Mouse (Mus musculus) CH12.LX (cell line): ENCODE measurements at regions not wholly inside any gene's neighbourhood (a gene's known extent, or its start where the extent isn't known, plus 50 kb on each side); places are given as distances from the start of the nearest gene placed in this dataset.

Experiments used
- DNase-seq: peaks from one replicate; pipeline ENCODE4 v3.0.0-alpha.2; 2013; ENCODE audit errors: extremely low read depth
- H3K27ac ChIP-seq: 2 replicates; pipeline ENCODE4 v1.5.1; 2012; ENCODE audit warnings: low read depth, mild to moderate bottlenecking, control low read depth, moderate library complexity; ENCODE audit not compliant: insufficient read depth
- H3K27me3 ChIP-seq: replicated peaks from 2 replicates; pipeline ENCODE3; 2012; ENCODE audit warnings: inconsistent platforms
- H3K36me3 ChIP-seq, 2 experiments: replicated peaks in 1 of 2; 2 replicates each; pipeline versions ENCODE3 to v1.6.1; 2012; ENCODE audit warnings: inconsistent platforms in 1 of 2, low read length in 1 of 2, mild to moderate bottlenecking in 1 of 2, mixed read lengths in 1 of 2, moderate library complexity in 1 of 2; ENCODE audit not compliant: control insufficient read depth in 1 of 2, insufficient read depth in 1 of 2
- H3K4me1 ChIP-seq, 2 experiments: 2 replicates each; pipeline ENCODE4 v1.6.1; 2012; ENCODE audit warnings: inconsistent platforms in 1 of 2, moderate library complexity in 1 of 2; ENCODE audit not compliant: insufficient read depth in 2 of 2, control insufficient read depth in 1 of 2
- H3K4me2 ChIP-seq: 2 replicates; pipeline ENCODE4 v1.6.1; 2012; ENCODE audit warnings: low read depth, mild to moderate bottlenecking, control low read depth; ENCODE audit not compliant: poor library complexity, insufficient read depth, severe bottlenecking
- H3K4me3 ChIP-seq, 3 experiments: fragments of 150-350 bp in 1 of 3; sonication (generic) in 1 of 3; replicated peaks in 1 of 3; 2 replicates each; pipeline versions ENCODE3 to v1.5.1; 2011 to 2012; ENCODE audit warnings: low read depth in 2 of 3, low read length in 2 of 3, mild to moderate bottlenecking in 2 of 3, moderate library complexity in 2 of 3, control low read depth in 1 of 3, improper control_type of control experiment in 1 of 3, inconsistent platforms in 1 of 3, mixed read lengths in 1 of 3; ENCODE audit not compliant: poor library complexity in 1 of 3
- H3K79me2 ChIP-seq: replicated peaks from 2 replicates; pipeline ENCODE4 v1.6.1; 2012; ENCODE audit warnings: mild to moderate bottlenecking, moderate library complexity; ENCODE audit not compliant: control insufficient read depth, poor library complexity, insufficient read depth, severe bottlenecking; ENCODE audit errors: extremely low read depth
- H3K9ac ChIP-seq: 2 replicates; pipeline ENCODE4 v1.6.1; 2012; ENCODE audit warnings: low read depth, mild to moderate bottlenecking, control low read depth, moderate library complexity; ENCODE audit not compliant: insufficient read depth
- H3K9me3 ChIP-seq: replicated peaks from 2 replicates; pipeline ENCODE3; 2012; ENCODE audit warnings: low read length, inconsistent platforms, mixed read lengths
- CHD1 ChIP-seq: IDR thresholded peaks from 2 replicates; pipeline ENCODE4 v1.6.1; 2012; ENCODE audit warnings: low read depth, low read length, improper control_type of control experiment, inconsistent platforms
- CHD2 ChIP-seq: IDR thresholded peaks from 2 replicates; pipeline ENCODE4 v1.6.1; 2011; ENCODE audit warnings: low read length, improper control_type of control experiment
- E2F4 ChIP-seq: IDR thresholded peaks from 2 replicates; pipeline ENCODE4 v1.6.1; 2011; ENCODE audit warnings: low read depth, low read length, improper control_type of control experiment; ENCODE audit not compliant: insufficient replicate concordance
- ETS1 ChIP-seq: conservative IDR thresholded peaks from 2 replicates; pipeline ENCODE4 v1.6.1; 2012; ENCODE audit warnings: low read depth, mild to moderate bottlenecking, inconsistent platforms, low read length, improper control_type of control experiment, moderate library complexity
- IRF4 ChIP-seq: IDR thresholded peaks from 2 replicates; pipeline ENCODE4 v1.6.1; 2014; ENCODE audit warnings: low read depth, mild to moderate bottlenecking, inconsistent platforms, low read length, improper control_type of control experiment
- JUN ChIP-seq: IDR thresholded peaks from 2 replicates; pipeline ENCODE4 v1.6.1; 2011; ENCODE audit warnings: low read depth, mild to moderate bottlenecking, low read length, improper control_type of control experiment, moderate library complexity; ENCODE audit not compliant: insufficient read depth
- MAX ChIP-seq: IDR thresholded peaks from 2 replicates; pipeline ENCODE4 v1.6.1; 2011; ENCODE audit warnings: low read length, improper control_type of control experiment
- MAZ ChIP-seq: IDR thresholded peaks from 2 replicates; pipeline ENCODE4 v1.6.1; 2012; ENCODE audit warnings: low read depth, mild to moderate bottlenecking, inconsistent platforms, low read length, improper control_type of control experiment, moderate library complexity
- NELFE ChIP-seq: IDR thresholded peaks from 2 replicates; pipeline ENCODE4 v1.6.1; 2011; ENCODE audit warnings: low read depth, low read length, improper control_type of control experiment
- PAX5 ChIP-seq: IDR thresholded peaks from 2 replicates; pipeline ENCODE4 v1.6.1; 2012; ENCODE audit warnings: low read length, inconsistent platforms, mixed read lengths
- POLR2A ChIP-seq: IDR thresholded peaks from 2 replicates; pipeline ENCODE4 v1.6.1; 2011; ENCODE audit warnings: low read depth, mild to moderate bottlenecking, improper control_type of control experiment, low read length
- POLR2AphosphoS2 ChIP-seq: IDR thresholded peaks from 2 replicates; pipeline ENCODE4 v1.6.1; 2011; ENCODE audit warnings: low read depth, low read length, improper control_type of control experiment
- RAD21 ChIP-seq: IDR thresholded peaks from 2 replicates; pipeline ENCODE4 v1.6.1; 2011; ENCODE audit warnings: low read depth, mild to moderate bottlenecking, low read length, improper control_type of control experiment, moderate library complexity
- RCOR1 ChIP-seq: conservative IDR thresholded peaks from 2 replicates; pipeline ENCODE4 v1.6.1; 2012; ENCODE audit warnings: low read depth, mild to moderate bottlenecking, inconsistent platforms, low read length, improper control_type of control experiment
- SMC3 ChIP-seq: IDR thresholded peaks from 2 replicates; pipeline ENCODE4 v1.6.1; 2011; ENCODE audit warnings: low read depth, low read length, improper control_type of control experiment
- TBP ChIP-seq: conservative IDR thresholded peaks from 2 replicates; pipeline ENCODE4 v1.6.1; 2011; ENCODE audit warnings: low read depth, low read length, improper control_type of control experiment
- UBTF ChIP-seq: IDR thresholded peaks from 2 replicates; pipeline ENCODE4 v1.6.1; 2012; ENCODE audit warnings: low read depth, mild to moderate bottlenecking, inconsistent platforms, low read length, improper control_type of control experiment, moderate library complexity
- ZMIZ1 ChIP-seq: IDR thresholded peaks from 2 replicates; pipeline ENCODE4 v1.6.1; 2012; ENCODE audit warnings: low read depth, mild to moderate bottlenecking, inconsistent platforms, low read length, improper control_type of control experiment
- ZNF384 ChIP-seq: IDR thresholded peaks from 2 replicates; pipeline ENCODE4 v1.6.1; 2012; ENCODE audit warnings: low read depth, low read length, improper control_type of control experiment, inconsistent platforms
- dilution Hi-C: fragments of 300-500 bp; cut with MboI; formaldehyde crosslinking; loops from 2 replicates; pipeline ENCODE4 v1.14.3; 2020; ENCODE audit warnings: low sequenced_read_pairs; ENCODE audit not compliant: extremely low pct_unique_long_range_greater_than_20kb, extremely low pct_ligation_motif_present
- in situ Hi-C: fragments of 300-500 bp; cut with MboI; formaldehyde crosslinking; loops from 3 replicates; pipeline ENCODE4 v1.14.3; 2019; ENCODE audit warnings: low sequenced_read_pairs, low pct_ligation_motif_present, low pct_unique_long_range_greater_than_20kb, mixed read lengths

- H3K27me3 ChIP-seq = no peaks in the 10 kb centered on the region
- TF ChIP-seq TBP = no peak
- no peak for TF ChIP-seq NELFE
- no peak for TF ChIP-seq PAX5
- no peak for TF ChIP-seq RAD21
- no peak for TF ChIP-seq ZMIZ1
- no peak for TF ChIP-seq SMC3
- no peak for TF ChIP-seq ZNF384
- TF ChIP-seq RCOR1 = no peak
- no peak overlapping the region for H3K9ac ChIP-seq
- H3K36me3 ChIP-seq = no peaks in the 10 kb centered on the region
- H3K4me2 ChIP-seq = no peak overlapping the region
- dilution Hi-C loops (no loop called here), in situ Hi-C loops (no loop called here)
- no peaks in the 10 kb centered on the region for H3K4me1 ChIP-seq
- H3K9me3 ChIP-seq = peaks cover 60% of the 10 kb centered on the region
- no peak overlapping the region for H3K27ac ChIP-seq
- H3K79me2 ChIP-seq = no peaks in the 10 kb centered on the region
- no peak overlapping the region for H3K4me3 ChIP-seq
- no peak for DNase-seq
These were observed 92.8 kb upstream of the Tshz3 start for GRCm38 (mm10) chr7:36605026-36605698.

- DNase-seq = no peak
- Histone ChIP-seq H3K9me3 (peaks cover 88% of the 10 kb centered on the region), H3K9ac (no peak overlapping the region), H3K27ac (no peak overlapping the region), H3K4me1 (no peaks in the 10 kb centered on the region), H3K27me3 (no peaks in the 10 kb centered on the region), H3K36me3 (no peaks in the 10 kb centered on the region), H3K4me3 (no peak overlapping the region), H3K4me2 (no peak overlapping the region), H3K79me2 (no peaks in the 10 kb centered on the region)
- TF ChIP-seq UBTF (no peak), POLR2A (no peak), SMC3 (no peak), POLR2AphosphoS2 (no peak), ETS1 (no peak), CHD2 (no peak), CHD1 (no peak), E2F4 (no peak), TBP (no peak), ZNF384 (no peak), MAZ (no peak), PAX5 (no peak), MAX (no peak), JUN (no peak), IRF4 (no peak)
- in situ Hi-C loops = no loop called here
- dilution Hi-C loops = no loop called here
These were observed 77.7 kb upstream of the Tshz3 start for GRCm38 (mm10) chr7:36620256-36620655.
